Mouse (Mus musculus) heart, embryonic 10.5 days (tissue): ENCODE results near the gene Gm20388. TPM values are rescaled to one million over a fixed set of nuclear protein-coding genes. Genes with fewer than 3 reads are reported as not detected.

Source experiments
- DNase-seq: peaks from one replicate; pipeline ENCODE4 v3.0.0-alpha.2; 2017; ENCODE audit warnings: low spot score
- H3K27ac ChIP-seq: fragments of 300-500 bp; sonication (generic); 2 replicates; pipeline ENCODE4 v1.5.1; 2016; ENCODE audit warnings: mild to moderate bottlenecking
- H3K27me3 ChIP-seq: fragments of 300-500 bp; sonication (generic); 2 replicates; pipeline ENCODE4 v1.6.1; 2016; ENCODE audit warnings: mild to moderate bottlenecking; ENCODE audit not compliant: poor library complexity, insufficient read depth, severe bottlenecking
- H3K36me3 ChIP-seq: fragments of 300-500 bp; sonication (generic); 2 replicates; pipeline ENCODE4 v1.6.1; 2016; ENCODE audit warnings: mild to moderate bottlenecking, moderate library complexity
- H3K4me1 ChIP-seq: fragments of 300-500 bp; sonication (generic); 2 replicates; pipeline ENCODE4 v1.6.1; 2016; ENCODE audit warnings: mild to moderate bottlenecking
- H3K4me3 ChIP-seq: fragments of 300-500 bp; sonication (generic); 2 replicates; pipeline ENCODE4 v1.5.1; 2016; ENCODE audit warnings: mild to moderate bottlenecking, moderate library complexity
- H3K9me3 ChIP-seq: fragments of 300-500 bp; sonication (generic); 2 replicates; pipeline ENCODE4 v1.6.1; 2016; ENCODE audit warnings: mild to moderate bottlenecking, moderate library complexity
- WGBS: fragments of 180-500 bp; shearing (Covaris S2); methylation state at CpG from one replicate; pipeline ENCODE4 v1.1.7; 2016; 5-methylcytosine and 5-hydroxymethylcytosine counted together
- polyA plus RNA-seq: library from polyadenylated mRNA; unstranded; fragments of >200 nt; fragmentation: Nextera tagmentation; extraction: Ambion mirVana; gene quantifications from 2 replicates; pipeline ENCODE4 v1.2.1, GENCODE M21; 2016

Gm20388 gene
- polyA plus RNA-seq, 1 experiment from 2014 or later = 4.5 TPM

DNA sequence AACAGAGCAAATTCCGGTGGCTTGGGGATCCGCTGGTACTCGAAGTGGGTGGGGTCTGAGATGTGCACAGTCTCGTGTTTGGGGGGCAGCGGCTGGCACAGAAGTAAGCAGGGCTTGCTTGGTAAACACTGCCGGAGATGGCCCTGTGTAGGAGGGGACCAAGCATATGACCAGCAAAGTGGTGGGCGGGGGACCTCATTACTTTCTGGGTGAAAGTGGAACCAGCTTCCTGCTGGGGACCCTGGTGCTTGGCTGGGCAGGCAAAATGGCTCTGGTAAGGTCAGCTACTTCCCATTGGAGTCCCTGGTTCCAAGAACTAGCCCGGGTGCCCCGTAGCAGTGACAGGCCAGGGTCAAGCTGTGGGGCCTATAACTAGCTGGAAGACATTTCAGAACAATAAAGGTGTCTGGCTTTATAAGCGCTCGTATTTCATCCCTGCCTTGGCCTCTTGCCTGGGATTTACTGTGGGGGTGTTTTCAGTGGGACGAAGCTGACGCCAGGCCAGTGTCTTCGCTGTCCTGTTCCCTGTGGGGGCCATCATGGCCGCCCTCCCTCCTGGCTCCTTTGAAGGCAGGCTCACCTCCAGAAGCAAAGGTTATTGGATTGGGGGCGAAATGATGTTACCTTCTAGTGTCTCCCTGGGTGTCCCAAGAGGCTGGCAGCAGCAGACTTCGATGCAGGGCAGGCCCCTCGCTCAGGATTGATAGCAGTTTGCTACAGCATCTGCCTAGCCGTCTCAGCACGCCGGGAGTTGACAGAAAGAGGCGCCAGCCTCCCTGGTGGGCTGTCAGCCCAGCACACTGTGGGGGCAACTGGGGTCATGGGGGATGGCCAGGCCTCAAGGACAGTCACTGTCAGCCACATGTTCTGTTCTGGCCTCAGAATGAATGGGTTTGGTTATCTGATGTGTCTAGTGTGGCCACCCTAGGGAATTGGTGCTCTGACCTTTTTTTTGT is 466.5 kb downstream of the Gm20388 start:
- Histone ChIP-seq H3K4me3 (no peak overlapping the region), H3K27me3 (peaks cover 12% of the 10 kb centered on the region), H3K27ac (peak overlapping the region; percentile 79), H3K9me3 (no peaks in the 10 kb centered on the region), H3K4me1 (peaks cover 95% of the 10 kb centered on the region), H3K36me3 (no peaks in the 10 kb centered on the region)
- 54% methylated on average over 22 of the region's 22 CpGs for WGBS
- DNase-seq = no peak

GRCm38 (mm10) chr8:120377803-120378189 is 467.2 kb downstream of the Gm20388 start:
- Histone ChIP-seq H3K27me3 (peaks cover 16% of the 10 kb centered on the region), H3K36me3 (no peaks in the 10 kb centered on the region), H3K4me1 (peaks cover 95% of the 10 kb centered on the region), H3K27ac (peak overlapping the region; percentile 79), H3K4me3 (no peak overlapping the region), H3K9me3 (no peaks in the 10 kb centered on the region)
- WGBS = 49% methylated on average over 7 of the region's 7 CpGs
- no peak for DNase-seq

- no peak for DNase-seq
- WGBS = 43% methylated on average over 16 of the region's 16 CpGs
- H3K9me3 ChIP-seq = no peaks in the 10 kb centered on the region
Observed at GRCm38 (mm10) chr8:120378306-120378705, 467.7 kb downstream of the Gm20388 start.

DNA sequence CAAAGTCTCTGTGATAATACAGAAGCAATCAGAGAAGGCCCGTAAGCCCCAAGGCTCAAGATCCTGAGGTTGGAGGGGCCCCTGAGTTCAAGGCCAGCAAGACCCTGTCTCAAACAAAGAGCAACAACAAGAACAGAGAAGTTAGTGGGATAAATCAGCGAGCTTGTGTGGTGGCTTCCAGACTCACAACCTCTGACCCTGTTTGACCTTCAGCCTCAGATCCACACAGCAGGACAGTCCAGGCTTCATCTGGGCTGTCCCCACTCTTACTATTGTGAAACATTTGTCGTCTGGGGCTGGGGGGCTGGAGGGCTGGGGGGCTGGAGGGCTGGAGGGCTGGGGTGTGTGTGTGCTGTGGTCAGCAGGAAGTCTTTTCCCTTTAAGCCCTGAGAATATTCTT is 468.4 kb downstream of the Gm20388 start:
- Histone ChIP-seq H3K27me3 (peaks cover 18% of the 10 kb centered on the region), H3K27ac (peak overlapping the region; percentile 79), H3K9me3 (no peaks in the 10 kb centered on the region), H3K36me3 (no peaks in the 10 kb centered on the region), H3K4me3 (no peak overlapping the region), H3K4me1 (peaks cover 95% of the 10 kb centered on the region)
- DNase-seq = no peak
- WGBS = 40% methylated on average over 3 of the region's 3 CpGs

More at GRCm38 (mm10) chr8:120378306-120378705, 467.7 kb downstream of the Gm20388 start:
- Histone ChIP-seq H3K4me3 (no peak overlapping the region), H3K27me3 (peaks cover 18% of the 10 kb centered on the region), H3K27ac (peak overlapping the region; percentile 79), H3K36me3 (no peaks in the 10 kb centered on the region), H3K4me1 (peaks cover 95% of the 10 kb centered on the region)

DNA sequence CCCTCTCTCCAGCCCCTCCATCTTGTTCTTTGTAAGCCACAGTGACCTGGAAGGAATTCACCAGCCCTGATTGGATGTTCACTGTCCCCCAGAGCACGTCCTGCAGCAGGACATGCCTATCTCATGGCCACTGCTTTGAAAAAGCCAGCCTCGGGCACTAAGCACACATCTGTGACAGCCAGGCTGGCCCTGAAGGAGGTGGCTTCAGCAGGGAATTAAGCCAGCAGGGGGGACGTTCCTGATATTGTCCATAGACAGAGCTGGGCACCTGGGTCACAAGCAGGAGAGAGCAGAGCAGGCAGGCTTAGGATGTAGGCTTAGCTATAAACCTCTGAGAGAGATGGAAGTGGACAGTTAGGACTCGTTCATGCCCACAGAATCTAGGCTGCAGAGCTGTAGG is 471.2 kb downstream of the Gm20388 start:
- DNase-seq = no peak
- H3K27me3 ChIP-seq = peaks cover 18% of the 10 kb centered on the region
- peaks cover 73% of the 10 kb centered on the region for H3K4me1 ChIP-seq
- H3K4me3 ChIP-seq = no peak overlapping the region
- no peaks in the 10 kb centered on the region for H3K9me3 ChIP-seq
- 38% methylated on average over 4 of the region's 4 CpGs for WGBS
- peak overlapping the region; percentile 89 for H3K27ac ChIP-seq
- H3K36me3 ChIP-seq = no peaks in the 10 kb centered on the region

DNA sequence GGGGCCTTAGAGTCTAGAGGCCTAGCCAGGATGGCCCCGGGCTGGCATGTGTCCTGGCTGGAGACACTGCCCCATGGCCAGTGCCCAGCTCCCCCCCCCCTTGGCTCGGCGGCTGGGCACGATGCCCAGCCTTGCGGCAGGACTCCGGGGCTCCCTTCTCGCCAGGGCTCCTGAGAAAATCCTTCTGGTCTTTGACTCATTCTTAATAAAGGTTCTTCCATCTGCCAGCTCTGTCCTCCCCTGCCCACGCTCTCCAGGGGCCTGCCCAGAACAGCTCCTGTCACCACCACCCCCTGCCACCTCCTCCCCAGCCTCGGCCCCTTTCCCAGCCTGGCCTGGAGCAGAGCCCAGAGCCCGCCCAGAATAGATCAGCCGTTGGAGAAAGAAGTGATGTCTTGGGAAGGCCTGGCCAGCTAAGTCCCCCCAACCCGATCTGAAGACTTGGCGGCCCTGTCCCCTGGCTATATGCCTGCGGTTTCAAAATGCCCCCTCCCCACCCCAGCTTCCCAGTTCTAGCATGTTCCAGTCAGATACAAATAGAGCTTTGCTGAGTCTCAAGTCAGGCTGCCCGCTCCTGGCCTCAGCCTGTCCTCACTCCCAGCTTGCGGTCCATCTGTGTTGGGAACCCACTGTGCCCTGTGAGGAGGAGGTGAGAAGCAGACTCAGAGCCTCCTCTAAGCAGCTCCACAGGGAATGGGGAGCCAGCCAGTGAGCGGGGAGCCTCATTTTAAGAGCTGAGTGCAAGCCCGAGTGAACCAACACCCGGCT is 472.0 kb downstream of the Gm20388 start:
- WGBS = 52% methylated on average over 19 of the region's 19 CpGs
- Histone ChIP-seq H3K36me3 (no peaks in the 10 kb centered on the region), H3K4me3 (peak overlapping the region; percentile 15; the same call in 1 of the 2 replicates), H3K4me1 (peaks cover 65% of the 10 kb centered on the region), H3K27ac (peak overlapping the region; percentile 89), H3K9me3 (no peaks in the 10 kb centered on the region), H3K27me3 (peaks cover 18% of the 10 kb centered on the region)
- peak; percentile 87 for DNase-seq

DNA sequence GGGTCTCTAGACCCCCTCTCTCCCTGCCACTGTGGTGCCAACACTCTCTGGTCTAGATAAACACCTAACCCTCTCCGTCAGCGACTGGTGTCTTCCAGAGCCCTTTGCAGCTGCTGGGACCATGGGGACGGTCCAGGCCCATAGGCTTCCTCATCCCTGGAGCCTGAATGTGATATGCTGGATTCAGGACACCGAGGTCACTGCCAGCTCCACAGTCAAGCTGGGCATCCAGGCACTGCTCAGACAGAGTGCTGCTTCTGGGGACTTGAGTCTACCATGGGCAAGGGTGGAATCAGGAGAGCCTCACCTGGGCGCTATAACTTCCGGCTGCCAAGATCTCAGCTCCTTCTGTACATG is 472.5 kb downstream of the Gm20388 start:
- 43% methylated on average over 6 of the region's 6 CpGs for WGBS
- Histone ChIP-seq H3K36me3 (no peaks in the 10 kb centered on the region), H3K4me1 (peaks cover 60% of the 10 kb centered on the region)

DNA sequence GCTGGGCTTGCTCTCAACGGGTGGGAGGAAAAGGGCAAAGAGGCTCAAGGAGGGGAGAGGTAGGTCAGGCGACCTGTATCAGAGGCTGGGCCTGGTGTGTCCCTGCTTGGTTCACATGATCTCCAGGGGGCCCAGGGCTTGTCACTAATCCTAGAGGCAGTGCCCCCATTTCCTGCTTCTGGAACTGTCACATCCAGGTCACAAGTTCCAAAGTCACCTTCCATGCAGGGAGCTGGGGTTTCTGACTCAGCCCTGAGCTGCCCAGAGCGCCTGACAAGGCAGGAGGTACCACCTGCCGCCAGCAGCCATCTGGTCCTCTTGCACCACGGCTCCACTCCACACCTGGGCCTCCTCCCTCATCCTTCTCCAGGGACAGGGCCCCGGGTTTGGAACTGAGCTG is 473.1 kb downstream of the Gm20388 start:
- WGBS = 36% methylated on average over 6 of the region's 6 CpGs
- Histone ChIP-seq H3K4me1 (peaks cover 59% of the 10 kb centered on the region), H3K27ac (peak overlapping the region; percentile 89), H3K9me3 (no peaks in the 10 kb centered on the region), H3K27me3 (peaks cover 18% of the 10 kb centered on the region), H3K36me3 (no peaks in the 10 kb centered on the region), H3K4me3 (no peak overlapping the region)
- DNase-seq = no peak

More for the DNA sequence above, 472.5 kb downstream of the Gm20388 start:
- Histone ChIP-seq H3K27ac (peak overlapping the region; percentile 89), H3K9me3 (no peaks in the 10 kb centered on the region), H3K27me3 (peaks cover 18% of the 10 kb centered on the region), H3K4me3 (no peak overlapping the region)
- no peak for DNase-seq

DNA sequence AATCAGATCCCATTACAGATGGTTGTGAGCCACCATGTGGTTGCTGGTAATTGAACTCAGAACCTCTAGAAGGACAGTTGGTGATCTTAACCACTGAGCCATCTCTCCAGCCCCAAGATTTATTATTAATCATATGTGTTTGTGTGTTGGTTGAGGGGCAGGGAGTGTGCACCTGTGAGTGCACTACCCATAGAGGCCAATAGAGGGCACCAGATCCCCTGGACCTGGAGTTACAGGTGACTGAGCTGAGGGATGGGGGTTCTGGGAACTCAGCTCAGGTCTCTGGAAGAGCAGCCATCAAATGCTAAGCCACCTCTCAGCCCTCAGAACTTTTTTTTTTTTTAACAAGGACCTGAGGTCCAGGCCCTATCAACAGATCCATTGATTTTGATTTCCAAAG is 474.1 kb downstream of the Gm20388 start:
- Histone ChIP-seq H3K27me3 (peaks cover 18% of the 10 kb centered on the region), H3K4me1 (peaks cover 49% of the 10 kb centered on the region), H3K4me3 (no peak overlapping the region), H3K9me3 (no peaks in the 10 kb centered on the region), H3K27ac (no peak overlapping the region), H3K36me3 (no peaks in the 10 kb centered on the region)
- DNase-seq = no peak

- H3K9me3 ChIP-seq = no peaks in the 10 kb centered on the region
- H3K36me3 ChIP-seq = no peaks in the 10 kb centered on the region
- H3K27ac ChIP-seq = 0 out of 2 replicates have a peak overlapping the region, but pooled peaks have one; percentile 19
- peaks cover 38% of the 10 kb centered on the region for H3K4me1 ChIP-seq
- no peak for DNase-seq
- no peaks in the 10 kb centered on the region; the same call in 1 of the 2 replicates for H3K27me3 ChIP-seq
- no peak overlapping the region for H3K4me3 ChIP-seq
- WGBS = 86% methylated on average over 6 of the region's 6 CpGs
Observed at GRCm38 (mm10) chr8:120388246-120388645, 477.6 kb downstream of the Gm20388 start.

- Histone ChIP-seq H3K27ac (peak overlapping the region; percentile 62; the same call in 1 of the 2 replicates), H3K4me3 (no peak overlapping the region), H3K4me1 (peaks cover 40% of the 10 kb centered on the region), H3K27me3 (no peaks in the 10 kb centered on the region; the same call in 1 of the 2 replicates), H3K36me3 (no peaks in the 10 kb centered on the region), H3K9me3 (no peaks in the 10 kb centered on the region)
- DNase-seq = no peak
- 79% methylated on average over 7 of the region's 7 CpGs for WGBS
Observed at GRCm38 (mm10) chr8:120390598-120390997, 480.0 kb downstream of the Gm20388 start.

DNA sequence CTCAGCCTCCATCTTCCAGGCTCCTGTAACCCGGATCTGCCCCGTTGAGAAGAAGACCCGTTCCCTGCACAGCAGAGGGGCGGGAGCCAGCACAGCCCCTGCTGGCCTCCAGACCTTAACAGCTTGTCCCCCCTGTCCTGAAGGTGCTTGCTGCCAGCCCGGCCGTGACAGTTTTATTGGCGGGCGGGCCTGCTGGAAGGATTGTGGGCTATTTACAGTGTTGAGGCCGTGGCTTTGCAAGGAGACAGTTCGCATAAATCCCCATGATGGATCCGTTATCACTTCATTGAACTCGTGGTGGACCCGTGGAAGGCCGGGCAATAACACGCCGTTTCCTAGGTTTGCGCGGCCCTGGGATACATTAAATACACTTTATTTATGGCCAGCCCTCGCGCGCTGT is 481.2 kb downstream of the Gm20388 start:
- no peaks in the 10 kb centered on the region; the same call in 1 of the 2 replicates for H3K27me3 ChIP-seq
- H3K4me1 ChIP-seq = peaks cover 39% of the 10 kb centered on the region
- no peak overlapping the region; the same call in 1 of the 2 replicates for H3K27ac ChIP-seq
- H3K36me3 ChIP-seq = peaks cover 3% of the 10 kb centered on the region; the same call in 1 of the 2 replicates
- DNase-seq = no peak
- no peak overlapping the region for H3K4me3 ChIP-seq
- H3K9me3 ChIP-seq = no peaks in the 10 kb centered on the region
- WGBS = 76% methylated on average over 21 of the region's 21 CpGs

GRCm38 (mm10) chr8:120393085-120393484 is 482.4 kb downstream of the Gm20388 start:
- no peaks in the 10 kb centered on the region; the same call in 1 of the 2 replicates for H3K27me3 ChIP-seq
- 84% methylated on average over 11 of the region's 11 CpGs for WGBS
- no peak for DNase-seq

More at GRCm38 (mm10) chr8:120393085-120393484, 482.4 kb downstream of the Gm20388 start:
- no peaks in the 10 kb centered on the region for H3K9me3 ChIP-seq
- H3K4me3 ChIP-seq = no peak overlapping the region
- H3K36me3 ChIP-seq = peaks cover 3% of the 10 kb centered on the region; the same call in 1 of the 2 replicates
- H3K4me1 ChIP-seq = peaks cover 52% of the 10 kb centered on the region
- peak overlapping the region; percentile 1; the same call in 1 of the 2 replicates for H3K27ac ChIP-seq
